Mouse (Mus musculus) cerebellum, postnatal 10 days (tissue): ENCODE measurements around the gene Mb.
A peak's percentile ranks its signal among the peaks of the same experiment; 100 is the strongest.

Experiments used
- DNase-seq, 2 experiments: peaks; one replicate each; pipeline ENCODE4 v3.0.0; 2021; ENCODE audit warnings: mixed read lengths in 2 of 2

Gene Mb

DNA sequence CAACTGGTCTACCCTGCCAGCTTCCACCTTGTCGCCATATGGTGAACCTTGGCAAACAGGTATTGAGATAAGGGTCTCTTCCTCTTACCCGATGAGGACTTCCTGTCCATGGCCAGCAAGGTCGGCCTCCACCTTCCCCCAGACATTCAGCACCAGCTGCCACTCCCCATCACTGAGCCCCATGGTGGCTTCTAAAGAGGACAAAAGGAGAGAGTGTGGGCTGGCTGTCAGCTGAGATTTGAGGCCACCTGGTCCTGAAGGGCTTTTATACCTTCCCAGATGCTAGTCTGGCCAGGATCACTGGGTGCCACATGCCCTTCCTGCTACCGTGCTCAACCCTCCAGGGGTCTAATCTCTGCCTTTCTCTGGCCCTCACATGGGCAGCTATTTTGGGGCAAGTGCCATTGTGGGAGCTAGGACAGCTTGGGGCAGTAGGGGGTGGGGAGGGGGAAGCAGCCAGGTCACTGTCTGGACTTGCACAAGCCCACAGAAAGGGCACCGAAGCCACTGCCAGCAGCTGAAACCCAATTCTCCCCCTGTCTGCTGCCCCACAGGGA, 28.0 kb downstream of the Mb start:
- peak; percentile 56 to 60 for DNase-seq

DNA sequence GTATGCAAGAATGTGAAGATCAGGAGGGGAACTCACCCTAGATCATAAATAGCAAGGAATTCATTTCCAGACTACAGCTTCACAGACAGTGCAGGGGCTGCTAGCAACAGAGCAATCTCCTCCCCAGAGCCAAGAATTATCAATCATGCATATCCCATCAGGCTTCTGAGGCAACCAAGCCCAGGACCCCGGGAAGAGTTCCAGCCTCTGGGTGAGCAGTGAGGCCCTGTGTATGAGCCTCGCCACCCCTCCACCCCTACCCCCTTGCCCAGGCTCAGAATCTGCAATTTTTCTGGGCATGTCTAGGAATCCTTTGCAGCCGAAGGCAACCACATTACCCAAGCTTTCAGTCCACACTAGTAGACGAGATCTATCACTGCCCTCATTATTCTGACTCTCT, 28.6 kb downstream of the Mb start:
- DNase-seq: peak in 1 of 2 experiments; percentile 52

DNA sequence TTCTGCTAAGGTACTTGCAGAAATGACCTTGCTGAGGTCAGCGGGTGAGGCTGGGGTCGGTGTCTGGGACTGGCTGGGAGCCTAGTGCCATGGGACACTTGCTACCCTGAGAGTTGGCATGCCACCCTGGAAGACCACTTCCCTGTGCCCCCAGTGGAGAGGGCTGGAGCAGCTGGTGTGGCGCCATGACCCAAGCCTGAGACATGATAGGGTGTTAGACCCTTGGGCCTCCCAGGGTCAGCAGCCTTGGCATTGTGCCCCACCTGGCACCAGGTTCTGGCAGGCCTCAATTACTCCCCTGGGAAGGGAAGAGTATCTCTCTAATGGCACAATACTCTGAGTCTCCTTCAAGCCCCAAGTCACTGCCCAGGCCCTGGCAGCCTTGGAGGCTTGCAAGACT, 29.4 kb downstream of the Mb start:
- no peak for DNase-seq

DNA sequence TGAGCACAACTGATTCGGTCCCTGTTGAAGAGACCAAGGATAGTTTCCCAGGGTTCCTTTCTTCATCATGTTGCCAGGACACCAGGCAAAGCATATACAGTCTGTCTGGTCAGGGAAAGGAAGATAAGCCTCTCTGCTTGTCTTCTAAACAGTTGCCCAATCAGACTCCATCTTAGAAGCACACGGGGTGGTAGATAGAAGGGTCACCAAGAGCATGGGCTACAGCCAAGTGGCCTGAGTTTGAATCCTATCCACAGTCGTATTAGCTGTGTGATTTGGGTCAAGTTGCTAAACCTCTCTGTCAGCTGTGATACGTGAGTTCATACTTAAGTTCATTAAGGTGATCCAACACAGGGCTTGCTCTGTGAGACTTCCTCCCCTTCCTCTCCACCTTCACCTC, 30.3 kb downstream of the Mb start:
- no peak for DNase-seq

DNA sequence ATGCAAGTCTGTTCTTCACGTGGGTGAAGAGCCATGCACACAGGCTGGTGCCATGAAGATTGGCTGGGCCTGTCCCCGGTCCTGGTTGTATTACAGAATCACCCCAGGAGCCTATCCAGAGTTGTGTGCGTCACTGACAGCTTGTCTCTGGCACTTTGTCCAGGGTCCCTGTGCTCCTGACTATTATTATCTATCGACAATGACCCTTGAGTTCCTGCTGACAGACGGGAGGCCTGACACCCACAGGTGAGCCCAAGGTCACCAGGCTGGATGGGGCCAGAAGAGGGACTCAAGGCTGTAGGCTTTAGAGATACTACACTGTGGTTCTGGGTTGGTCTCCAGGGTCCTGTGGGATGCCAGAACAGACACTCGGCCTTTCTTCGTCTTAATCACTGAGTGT, 30.9 kb downstream of the Mb start:
- no peak for DNase-seq

DNA sequence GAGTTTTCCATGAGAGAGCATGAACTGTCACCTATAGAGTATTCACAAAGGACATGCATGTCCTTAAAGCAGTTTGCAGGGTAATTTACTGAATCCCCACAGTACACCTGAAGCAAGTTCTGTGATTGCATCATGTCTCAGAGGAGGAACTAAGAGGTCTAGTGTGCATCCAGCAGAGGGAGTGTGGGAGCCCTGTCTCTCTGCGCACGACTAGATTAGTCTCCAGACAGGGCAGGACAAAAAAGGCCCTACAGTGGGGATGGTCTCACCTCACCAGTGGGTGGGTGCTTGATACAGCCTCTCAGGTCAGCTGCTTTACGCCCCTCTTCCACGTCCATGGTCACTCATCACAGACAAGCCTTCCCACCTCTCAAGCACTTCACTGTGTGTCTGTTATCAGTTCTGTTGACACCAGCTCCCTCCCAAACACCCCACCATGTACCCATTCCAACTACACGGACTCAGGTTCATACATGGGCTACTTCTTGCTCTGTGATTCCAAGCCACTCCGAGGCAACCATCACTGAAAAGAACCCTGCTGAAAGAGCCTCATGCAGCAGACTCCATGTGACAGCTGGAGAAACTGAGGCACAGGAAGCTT, 31.6 kb downstream of the Mb start:
- DNase-seq: peak; percentile 56 to 59

DNA sequence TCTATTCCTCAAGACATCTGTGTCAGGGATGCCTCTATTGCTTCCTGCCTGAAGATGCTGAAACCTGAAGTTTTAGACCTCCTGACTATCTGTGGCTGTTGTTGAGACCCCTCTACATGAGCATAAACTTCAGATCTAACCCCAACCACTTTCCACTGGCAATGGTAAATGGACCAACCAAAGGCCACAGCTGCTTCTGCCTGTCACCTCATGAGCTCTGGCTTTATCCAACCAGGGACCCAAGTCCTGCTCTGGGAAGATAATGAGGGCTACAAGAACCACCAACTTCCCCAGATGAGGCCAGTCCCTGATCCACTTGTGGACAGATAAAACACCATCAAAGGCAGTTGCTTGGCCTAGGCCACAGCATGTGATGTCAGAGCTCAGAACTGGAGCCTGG, 32.6 kb downstream of the Mb start:
- no peak for DNase-seq

DNA sequence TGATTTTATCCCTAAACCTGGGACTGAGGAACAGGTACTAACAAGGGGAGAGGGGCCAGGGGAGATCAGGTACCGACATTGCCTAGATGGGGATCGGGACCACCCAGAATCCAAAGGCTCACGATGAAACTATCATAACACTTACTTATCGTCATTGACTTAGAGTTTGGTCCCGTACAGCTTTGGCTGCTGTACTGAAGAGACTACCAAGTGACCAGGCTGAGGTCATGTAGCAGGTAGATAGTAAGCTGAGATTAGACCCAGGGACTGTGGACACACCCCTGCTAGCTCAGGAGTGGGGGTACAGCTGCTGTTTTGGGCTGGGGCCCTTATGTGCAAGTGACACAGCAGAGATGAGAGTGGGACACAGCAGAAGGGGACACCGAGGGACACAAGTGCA, 34.0 kb downstream of the Mb start:
- DNase-seq: no peak

DNA sequence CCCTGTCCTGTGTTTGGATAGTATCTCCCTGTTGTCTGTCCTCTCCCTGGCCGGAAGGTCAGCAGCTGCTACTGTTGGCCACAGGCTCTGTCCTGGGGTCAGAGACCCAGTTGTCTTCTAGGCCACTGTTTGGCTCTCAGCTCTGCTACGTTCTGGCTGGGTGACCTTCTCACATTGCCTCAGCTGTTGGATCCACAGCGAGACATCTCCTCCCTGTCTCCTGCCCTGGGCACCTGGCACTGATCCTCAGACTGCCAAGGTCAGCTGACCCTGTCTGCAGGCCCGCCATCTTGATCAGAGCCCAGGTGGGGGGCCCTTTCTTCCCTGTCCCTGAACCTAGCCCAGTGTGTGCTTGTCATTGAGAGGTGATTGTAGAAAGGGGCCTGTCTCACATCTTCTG, 35.5 kb downstream of the Mb start:
- DNase-seq: peak in 1 of 2 experiments; percentile 22

DNA sequence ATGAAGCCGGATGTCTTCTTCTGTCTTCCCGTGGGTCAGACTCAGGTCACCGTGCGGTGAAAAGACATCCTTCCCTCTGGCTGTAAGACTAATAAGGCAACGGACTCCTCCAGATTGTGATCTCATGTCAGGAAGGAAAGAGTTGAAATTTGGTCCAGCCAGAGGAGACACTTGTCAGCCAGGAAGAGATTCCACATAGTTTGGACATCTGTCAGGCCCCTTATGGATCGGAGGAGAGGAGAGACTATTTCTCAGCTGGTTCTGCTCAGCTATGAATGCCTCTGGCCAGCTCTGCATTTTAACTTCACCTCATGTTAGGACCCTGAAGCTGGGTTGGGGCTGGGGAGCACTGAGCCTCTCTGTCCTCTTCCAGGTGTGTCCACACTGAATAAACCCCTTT, 36.0 kb downstream of the Mb start:
- DNase-seq: no peak

DNA sequence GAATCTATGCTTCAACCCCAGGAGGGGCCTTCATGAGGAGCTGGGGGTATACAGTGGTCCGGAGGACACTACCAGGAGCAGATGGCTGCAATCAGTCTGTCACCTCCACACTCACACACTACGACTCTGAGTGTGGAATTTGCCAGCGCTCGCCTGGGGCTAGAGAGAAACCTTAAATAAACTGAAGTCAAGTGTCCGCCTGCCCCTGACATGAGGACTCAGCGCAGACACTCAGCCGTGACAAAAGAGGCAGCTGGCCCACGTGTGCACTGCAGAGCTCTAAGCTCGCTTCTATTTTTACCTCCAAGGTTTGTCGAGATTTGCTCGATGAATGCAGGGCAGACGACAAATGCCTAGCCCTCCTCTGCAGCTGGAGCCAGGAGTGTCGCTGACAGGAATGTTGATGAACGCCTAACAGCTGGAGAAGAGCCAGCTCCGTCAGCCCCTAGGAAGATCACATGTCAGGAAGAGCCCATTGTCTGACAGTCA, 36.7 kb downstream of the Mb start:
- peak in 1 of 2 experiments; percentile 27 for DNase-seq

DNA sequence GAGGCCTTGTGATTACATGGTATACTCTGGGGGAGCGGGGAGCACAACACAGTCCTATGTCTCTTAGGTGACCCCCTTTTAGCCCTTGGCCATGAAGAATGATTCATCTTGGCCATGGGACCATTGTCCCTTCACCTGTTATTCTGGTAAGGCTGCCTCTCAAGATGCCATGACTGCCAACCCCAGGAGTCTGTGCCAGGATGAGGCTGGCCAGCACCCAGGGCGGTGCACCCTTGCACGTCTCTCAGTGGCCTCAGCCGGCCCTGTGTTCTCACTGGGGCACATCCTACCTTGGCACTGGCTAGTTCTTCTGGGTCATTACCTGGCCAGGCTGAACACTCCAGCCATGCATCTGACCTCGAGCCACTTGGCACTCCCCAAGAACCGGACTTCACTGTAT, 41.6 kb downstream of the Mb start:
- no peak for DNase-seq

DNA sequence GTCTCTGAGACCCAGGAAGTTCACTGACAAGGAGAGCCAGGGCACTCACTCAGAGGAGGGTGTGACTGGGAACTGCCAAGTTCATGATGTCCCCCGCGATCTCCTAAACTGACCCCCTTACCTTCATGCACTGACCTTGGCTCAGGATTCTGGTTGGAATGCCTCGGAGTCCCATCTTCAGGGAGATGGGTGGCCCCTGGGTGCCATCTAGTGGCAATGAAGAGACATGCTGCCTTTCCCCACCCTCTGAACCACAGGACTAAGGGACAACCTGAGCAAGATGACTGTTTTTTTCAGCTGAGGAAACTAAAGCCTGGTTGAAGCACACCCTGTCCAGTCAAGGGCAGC, 46.6 kb downstream of the Mb start:
- DNase-seq: peak; percentile 79 to 82

DNA sequence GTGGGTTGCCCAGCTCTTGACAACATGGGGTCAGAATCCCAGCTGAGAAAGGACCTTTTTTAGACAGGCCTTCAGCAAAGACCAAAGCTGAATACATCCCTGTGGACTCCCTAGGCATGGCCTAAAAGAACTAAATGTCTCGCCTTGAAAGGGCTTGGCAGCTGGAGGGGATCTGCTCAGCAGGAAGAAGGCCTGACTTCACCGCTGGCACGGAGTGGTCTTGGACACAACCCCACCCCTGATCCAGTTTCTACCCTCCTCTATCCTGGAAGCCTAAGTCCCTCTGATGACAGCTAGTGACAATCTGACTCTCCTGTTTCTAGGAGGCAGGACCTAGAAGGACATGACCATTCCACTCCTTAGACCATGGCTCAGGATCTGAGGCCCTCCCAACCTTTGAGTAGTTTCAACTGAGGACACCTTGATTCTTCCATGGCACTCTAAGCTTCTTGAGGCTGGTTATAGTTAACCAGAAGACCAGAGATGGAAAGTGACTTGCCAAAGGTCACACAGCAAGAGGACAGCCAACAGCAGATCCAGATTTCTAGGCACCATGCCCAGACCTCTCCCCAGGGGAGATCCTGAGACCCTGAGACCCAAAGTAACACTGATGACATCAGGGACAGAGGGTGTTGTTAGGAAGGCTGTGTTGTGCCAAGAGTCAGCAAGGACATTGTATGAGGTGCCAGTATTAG, 47.1 kb downstream of the Mb start:
- peak; percentile 42 for DNase-seq

DNA sequence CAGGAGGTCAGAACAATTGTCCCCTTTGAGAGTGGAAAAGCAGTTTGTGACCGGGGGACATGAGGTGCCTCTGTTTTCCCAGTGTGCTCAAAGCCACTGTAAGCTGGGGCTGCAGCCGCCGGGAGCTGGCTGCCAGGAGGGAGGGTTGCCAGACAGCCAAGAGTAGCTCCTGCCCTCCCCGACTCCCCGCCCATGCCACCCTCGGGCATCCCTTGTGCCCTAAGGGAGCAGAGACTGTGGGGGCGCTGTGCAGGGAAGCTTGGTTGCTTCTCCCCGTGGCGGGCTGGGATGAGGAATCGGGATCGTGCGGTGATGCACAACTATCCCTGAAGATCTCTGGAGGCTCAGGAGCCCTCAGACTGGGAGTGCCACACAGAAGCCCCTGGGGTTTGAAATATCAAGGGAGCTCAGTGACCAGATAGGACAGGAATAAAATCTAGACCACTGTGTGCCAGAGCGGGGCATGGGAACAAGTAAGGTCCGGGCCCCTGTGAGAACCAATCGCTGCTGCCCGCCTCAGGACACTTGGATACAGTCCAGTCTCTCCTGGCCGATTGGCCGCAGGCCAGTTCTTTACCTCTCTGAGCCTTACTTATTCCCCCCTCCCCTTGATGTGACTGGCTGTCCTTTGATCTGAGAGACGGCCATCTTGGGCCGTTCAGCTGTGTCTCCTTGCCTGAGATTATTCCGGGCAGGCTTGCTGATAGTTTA, 51.4 kb downstream of the Mb start:
- peak; percentile 43 to 60 for DNase-seq

DNA sequence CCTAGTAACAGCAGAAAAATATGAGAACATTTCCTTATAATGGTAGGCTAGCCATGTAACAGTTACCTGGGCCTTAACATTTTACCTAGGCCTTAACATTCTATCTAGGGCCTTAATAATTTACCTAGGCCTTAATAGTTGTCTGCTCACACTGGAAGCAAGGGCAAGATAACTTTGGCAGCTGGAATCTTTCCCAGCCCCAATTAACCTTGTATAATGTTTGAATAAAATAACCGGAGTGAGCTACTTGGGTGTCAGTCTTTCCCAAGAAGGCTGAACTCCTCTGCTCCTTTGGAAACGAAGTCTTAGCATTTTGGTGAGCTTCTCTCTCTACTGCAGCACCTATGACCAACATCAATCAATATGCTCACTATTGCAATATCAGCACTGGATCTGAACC, 52.4 kb downstream of the Mb start:
- no peak for DNase-seq

DNA sequence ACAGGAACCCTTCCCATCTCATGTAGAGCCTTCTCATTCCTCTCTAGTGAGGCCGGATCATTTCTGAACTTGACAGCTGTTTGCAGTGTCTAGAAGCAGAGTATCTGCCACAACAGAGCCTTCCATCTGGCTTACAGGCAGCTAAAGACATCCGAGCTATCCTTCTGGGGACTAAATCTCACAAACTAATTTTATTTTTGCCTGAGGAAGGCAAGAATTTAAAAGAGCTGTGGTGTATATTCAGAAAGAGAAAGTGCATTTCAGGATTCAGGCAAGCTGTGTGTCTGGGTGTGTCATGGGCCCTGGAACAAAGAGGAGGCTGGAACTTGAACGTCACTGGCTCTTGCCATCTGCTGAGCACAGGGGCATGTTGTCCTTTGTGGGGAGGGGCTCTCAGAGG, 56.1 kb downstream of the Mb start:
- DNase-seq: no peak

DNA sequence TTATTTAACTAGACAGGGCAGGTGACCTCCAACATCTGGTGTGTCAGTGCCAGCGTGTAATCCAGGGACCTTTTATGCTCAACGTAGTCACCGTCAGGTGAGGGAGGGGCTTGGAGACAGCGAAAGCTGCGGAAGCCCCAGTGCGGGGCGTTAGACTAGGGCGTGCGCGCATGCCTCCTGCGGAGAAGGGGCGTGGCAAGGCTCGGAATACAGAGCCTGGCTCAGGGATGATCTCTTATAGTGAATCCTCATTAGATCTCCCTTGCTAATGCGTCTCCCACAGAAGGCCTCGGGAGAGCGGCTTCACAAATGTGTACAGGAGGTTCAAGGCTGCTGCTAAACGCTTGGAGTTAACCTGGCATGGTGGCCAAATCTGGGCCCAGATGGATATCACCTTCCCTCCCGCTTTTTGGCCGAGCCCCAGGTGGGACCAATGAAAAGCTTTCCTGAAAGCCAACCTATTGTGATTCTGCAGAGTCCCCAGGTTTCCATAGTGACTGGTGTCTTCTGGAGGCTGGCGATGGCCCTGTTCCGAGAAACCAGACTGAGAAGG, 62.9 kb downstream of the Mb start:
- DNase-seq: peak; percentile 61 to 64

DNA sequence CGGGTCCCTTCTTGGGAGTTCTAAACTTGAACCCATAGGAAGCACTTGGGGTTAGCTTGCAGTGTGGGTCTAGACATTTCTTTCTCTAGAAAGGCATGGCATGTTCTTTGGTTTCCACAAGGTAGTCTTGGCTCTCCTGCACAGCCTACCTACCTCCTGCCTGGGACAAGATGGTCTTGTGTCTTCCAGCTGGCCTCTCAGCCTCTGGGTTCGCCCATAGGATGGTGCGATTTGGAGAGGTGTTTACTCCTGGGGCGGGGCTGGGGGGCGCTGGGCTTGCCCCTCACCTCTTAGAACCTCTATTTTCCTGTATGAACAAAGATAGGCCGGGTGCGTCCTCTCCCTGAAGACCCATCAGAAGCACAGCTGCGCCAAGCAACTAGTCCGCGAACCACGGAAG, 63.3 kb downstream of the Mb start:
- no peak for DNase-seq

DNA sequence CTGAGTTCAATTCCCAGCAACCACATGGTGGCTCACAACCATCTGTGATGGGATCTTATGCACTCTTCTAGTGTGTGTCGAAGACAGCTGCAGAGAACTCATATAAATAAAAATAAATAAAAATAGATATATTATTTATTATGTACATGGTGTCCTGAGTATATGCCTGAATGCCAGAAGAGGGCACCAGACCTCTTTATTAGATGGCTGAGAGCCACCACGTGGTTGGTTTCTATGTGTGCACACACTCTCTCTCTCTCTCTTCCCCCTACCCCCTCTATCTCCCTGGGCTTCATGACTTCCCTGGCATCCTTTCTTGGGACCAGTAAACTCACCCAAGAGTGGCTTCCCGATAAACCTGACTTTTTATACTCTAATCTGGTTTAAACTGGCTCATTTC, 67.7 kb downstream of the Mb start:
- DNase-seq: peak; percentile 44 to 61

DNA sequence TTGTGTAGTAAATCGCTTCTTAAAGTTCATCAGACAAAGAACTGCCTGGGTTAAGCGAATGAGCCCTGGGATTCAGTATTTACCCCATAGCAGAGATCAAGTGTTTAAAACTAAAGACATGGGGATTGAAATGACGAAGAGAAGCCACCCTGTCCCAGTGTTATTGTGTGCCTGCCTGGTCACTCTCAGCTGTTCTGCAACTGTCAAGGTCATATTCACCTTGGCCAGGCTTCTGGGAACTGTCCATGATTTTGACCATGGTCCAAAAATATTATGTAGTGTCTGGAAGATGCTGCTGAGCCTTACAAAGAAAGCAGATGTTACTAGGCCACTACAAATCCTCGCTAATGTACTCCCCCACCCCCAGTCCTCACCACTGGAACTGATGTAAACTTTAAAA, 70.7 kb downstream of the Mb start:
- DNase-seq: no peak

DNA sequence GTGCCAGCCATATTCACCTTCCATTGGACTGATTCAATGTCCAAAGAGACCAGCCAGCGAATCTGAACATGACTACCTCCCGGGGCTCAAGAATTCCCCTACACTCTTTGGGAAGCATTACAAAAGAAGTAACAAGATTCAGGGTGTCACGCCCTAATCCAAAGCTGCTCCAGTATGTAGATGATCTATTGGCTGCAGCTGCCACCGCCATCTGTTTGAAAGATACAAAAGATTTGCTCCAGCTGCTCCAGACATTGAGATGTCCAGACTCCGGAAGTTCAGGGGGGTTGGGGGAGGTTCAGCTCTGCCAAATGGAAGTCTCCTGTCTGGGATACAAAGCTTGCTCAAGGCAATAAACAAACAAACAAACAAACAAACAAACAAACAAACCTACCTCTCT, 73.9 kb downstream of the Mb start:
- peak in 1 of 2 experiments; percentile 28 for DNase-seq

DNA sequence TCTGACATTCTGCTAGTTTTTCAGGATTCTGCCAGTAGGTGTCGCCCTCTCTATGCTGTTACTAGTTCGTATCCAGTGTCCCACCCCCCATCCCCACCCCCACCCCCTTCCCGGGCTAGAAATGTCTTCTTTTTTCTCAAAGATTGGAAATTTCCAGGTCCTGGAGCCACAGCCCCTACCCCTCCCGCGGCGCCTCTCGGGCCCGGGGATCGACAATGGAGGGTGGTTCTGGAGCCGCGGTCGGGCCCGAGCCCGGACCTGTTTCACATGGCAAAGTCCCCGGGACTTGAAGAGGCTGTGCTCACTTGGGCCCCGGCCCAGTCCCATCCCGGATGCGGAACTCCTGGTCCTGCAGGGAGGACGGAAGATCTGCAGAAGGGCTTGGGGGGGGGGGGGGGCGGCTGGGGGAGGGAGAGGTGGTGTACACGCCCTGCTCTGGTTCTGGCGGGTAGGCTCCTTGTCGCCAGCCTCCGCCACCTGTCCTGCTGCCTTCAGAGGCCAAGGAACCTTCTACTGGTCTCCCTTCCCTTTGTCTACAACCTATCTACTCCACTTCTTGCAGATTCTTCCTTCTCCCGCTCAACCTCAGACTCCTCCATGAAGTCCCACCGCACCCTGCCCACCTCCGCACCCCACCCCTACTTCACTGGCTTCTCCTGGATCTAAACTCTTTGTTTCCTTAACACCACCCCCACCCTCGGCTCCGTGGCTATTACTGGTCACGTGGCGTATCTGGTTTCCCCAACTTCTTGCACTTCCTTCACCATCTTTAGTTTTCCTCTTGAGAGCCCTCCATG, 76.4 kb downstream of the Mb start:
- peak; percentile 91 to 95 for DNase-seq
